Mouse (Mus musculus): Measurements from ENCODE around the gene Usp9x. TPM values are rescaled to one million over a fixed set of nuclear protein-coding genes. Genes with fewer than 3 reads are reported as not detected.
A peak's percentile ranks its signal among the peaks of the same experiment; 100 is the strongest.

Usp9x gene
- polyA plus RNA-seq, 1 experiment from 2014 or later = 41.6 TPM

DNA sequence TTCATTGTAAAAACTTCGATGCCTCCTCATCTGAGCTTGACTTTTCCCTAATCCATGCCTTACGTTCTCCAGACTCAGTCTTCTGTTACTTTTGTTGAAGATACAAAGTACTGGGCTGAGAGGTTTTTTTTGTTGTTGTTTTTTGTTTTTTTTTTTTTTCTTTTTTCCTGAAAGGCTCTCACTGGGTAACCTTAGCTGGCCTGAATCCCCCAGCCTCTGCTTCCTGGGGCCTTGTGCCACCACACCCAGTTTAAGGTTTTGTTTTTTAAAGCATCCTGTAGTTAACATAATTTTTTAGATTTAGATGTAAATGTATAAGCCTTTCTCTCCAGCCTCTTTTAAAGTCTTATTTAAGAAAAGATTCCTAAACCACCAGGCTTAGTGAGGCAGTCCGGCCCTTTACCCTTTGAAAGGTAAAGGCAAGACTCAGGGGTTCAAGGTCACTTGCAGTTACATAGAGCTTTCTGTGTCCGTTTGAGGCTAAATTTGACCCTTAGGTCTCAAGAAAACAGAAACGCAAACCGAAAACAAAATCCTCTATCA is 24.3 kb upstream of the Usp9x start:
- 32% methylated on average over 6 of the region's 6 CpGs for WGBS
- H3K36me3 ChIP-seq (replicated peaks) = no peaks in the 10 kb centered on the region
- no peak overlapping the region for H3K27ac ChIP-seq

GRCm38 (mm10) chrX:13047631-13048345 is 23.5 kb upstream of the Usp9x start:
- WGBS = 16% methylated on average over 14 of the region's 14 CpGs
- Histone ChIP-seq H3K4me2 (peak overlapping the region; percentile 40), H3K9me3 (no peaks in the 10 kb centered on the region), H3K9ac (no peak overlapping the region), H3K27me3 (replicated peaks) (no peaks in the 10 kb centered on the region), H3K4me3 (0 out of 2 replicates have a peak overlapping the region, but pooled peaks have one; percentile 9), H3K4me1 (peaks cover 5% of the 10 kb centered on the region; the same call in 1 of the 2 replicates), H3K27ac (peak overlapping the region; percentile 74), H3K36me3 (replicated peaks) (no peaks in the 10 kb centered on the region)
- peak; percentile 69 for ATAC-seq (replicated peaks)

More for the DNA sequence above, 24.3 kb upstream of the Usp9x start:
- Histone ChIP-seq H3K9me3 (no peaks in the 10 kb centered on the region), H3K9ac (no peak overlapping the region), H3K4me1 (peaks cover 5% of the 10 kb centered on the region; the same call in 1 of the 2 replicates), H3K27me3 (replicated peaks) (no peaks in the 10 kb centered on the region), H3K4me3 (no peak overlapping the region), H3K4me2 (no peak overlapping the region)
- ATAC-seq (replicated peaks) = no peak

- Histone ChIP-seq H3K4me3 (no peak overlapping the region), H3K4me2 (no peak overlapping the region), H3K9ac (no peak overlapping the region), H3K36me3 (replicated peaks) (no peaks in the 10 kb centered on the region), H3K9me3 (no peaks in the 10 kb centered on the region), H3K4me1 (no peaks in the 10 kb centered on the region), H3K27me3 (replicated peaks) (no peaks in the 10 kb centered on the region), H3K27ac (no peak overlapping the region)
- no peak for ATAC-seq (replicated peaks)
- WGBS = 77% methylated on average over 1 of the region's 1 CpGs
Observed at GRCm38 (mm10) chrX:13054612-13055011, 16.7 kb upstream of the Usp9x start.

GRCm38 (mm10) chrX:13061961-13062360 is 9.3 kb upstream of the Usp9x start:
- no peaks in the 10 kb centered on the region for H3K9me3 ChIP-seq
- no peak for ATAC-seq (replicated peaks)
- H3K4me3 ChIP-seq = no peak overlapping the region
- H3K4me1 ChIP-seq = no peaks in the 10 kb centered on the region
- no peak overlapping the region for H3K4me2 ChIP-seq
- no peaks in the 10 kb centered on the region for H3K27me3 ChIP-seq (replicated peaks)
- no peak overlapping the region for H3K9ac ChIP-seq
- 71% methylated on average over 3 of the region's 3 CpGs for WGBS
- no peak overlapping the region for H3K27ac ChIP-seq
- H3K36me3 ChIP-seq (replicated peaks) = no peaks in the 10 kb centered on the region

DNA sequence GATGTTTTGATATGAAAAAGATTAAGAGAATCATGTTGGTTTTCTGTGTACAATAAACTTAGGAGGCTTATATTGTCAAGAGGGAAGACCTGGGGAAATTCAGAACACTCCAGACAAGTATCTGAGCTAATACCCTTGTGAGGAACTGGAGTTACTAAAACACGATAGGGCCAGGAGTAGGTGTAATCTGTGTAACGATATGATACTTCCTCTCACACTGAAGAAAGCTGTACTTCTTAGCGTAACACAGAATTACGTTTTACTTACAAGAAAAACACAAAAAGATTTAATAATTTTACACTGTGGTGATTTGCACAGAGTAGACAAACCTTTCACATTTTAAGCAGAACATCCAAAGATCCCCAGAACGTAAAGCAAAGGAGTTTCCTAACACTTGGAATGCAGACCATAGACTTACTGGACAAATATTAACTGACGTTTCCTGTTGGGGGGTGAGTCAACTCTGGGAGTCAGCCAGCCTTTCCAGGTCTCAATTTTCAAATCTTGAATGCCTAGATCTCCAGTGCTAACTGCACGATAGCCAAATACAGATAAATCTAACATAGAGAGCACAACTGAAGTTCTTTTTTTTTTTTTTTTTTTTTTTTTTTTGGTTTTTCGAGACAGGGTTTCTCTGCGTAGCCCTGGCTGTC is 6.9 kb upstream of the Usp9x start:
- ATAC-seq (replicated peaks) = no peak
- WGBS = 91% methylated on average over 7 of the region's 9 CpGs
- Histone ChIP-seq H3K4me2 (no peak overlapping the region), H3K36me3 (replicated peaks) (no peaks in the 10 kb centered on the region), H3K4me1 (no peaks in the 10 kb centered on the region), H3K4me3 (no peak overlapping the region), H3K27ac (no peak overlapping the region), H3K27me3 (replicated peaks) (no peaks in the 10 kb centered on the region), H3K9me3 (no peaks in the 10 kb centered on the region), H3K9ac (no peak overlapping the region)

DNA sequence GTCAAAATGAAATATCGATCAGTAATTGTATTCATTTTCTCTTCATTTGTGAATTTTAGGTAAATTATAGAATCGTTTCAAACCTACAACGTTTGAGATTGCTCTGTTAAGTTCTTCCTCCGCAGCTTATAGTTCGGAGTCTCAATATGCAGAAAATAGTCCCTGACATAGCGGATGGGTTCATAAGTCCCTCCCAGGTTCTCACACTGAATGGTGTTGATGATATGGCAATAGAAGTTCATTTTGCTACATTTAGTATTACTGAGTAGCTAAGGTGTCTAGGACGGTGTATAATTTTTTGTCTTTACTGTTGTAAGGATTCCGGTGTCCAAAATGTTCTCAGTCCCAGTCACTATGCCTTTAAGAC is 1.1 kb upstream of the Usp9x start:
- WGBS = 30% methylated on average over 8 of the region's 8 CpGs
- peak overlapping the region; percentile 47 for H3K4me2 ChIP-seq
- H3K27me3 ChIP-seq (replicated peaks) = no peaks in the 10 kb centered on the region
- ATAC-seq (replicated peaks) = no peak
- H3K4me1 ChIP-seq = peaks cover 3% of the 10 kb centered on the region
- no peaks in the 10 kb centered on the region for H3K36me3 ChIP-seq (replicated peaks)
- no peaks in the 10 kb centered on the region for H3K9me3 ChIP-seq
- H3K4me3 ChIP-seq = peak overlapping the region; percentile 67
- peak overlapping the region; percentile 45 for H3K9ac ChIP-seq
- peak overlapping the region; percentile 96 for H3K27ac ChIP-seq

DNA sequence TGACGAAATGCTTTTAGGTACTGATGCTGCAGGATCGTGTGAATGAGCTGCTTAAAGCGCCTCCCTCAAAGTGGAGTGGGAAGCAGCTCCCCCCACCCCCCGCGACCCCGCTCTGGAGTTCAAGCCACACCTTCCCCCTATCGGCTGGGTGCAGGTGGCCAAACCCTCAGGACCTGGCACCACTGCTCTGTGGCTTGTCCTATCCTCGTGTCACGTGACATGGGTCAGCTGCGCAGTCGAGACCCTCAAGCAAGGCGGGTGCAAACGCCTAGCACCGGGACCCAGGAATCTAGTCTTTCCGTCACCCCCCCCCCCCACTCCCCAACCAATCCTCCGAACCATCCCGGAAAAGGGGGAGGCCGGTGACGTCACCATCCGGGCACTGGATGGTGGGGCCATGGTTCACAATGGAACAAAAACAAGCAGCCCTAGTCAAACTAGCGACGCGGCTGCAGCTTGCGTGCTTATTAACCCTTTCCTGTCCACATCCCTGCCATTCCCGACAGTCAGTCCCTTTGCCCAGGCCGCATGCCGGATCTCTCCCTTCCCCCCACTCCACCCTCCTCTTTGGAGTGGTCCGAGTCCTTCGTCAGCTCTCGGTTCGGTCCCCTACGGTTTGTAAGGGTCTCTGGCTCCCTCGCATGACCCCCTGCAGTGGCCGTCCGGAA is 591 bp upstream of the Usp9x start:
- H3K9me3 ChIP-seq = no peaks in the 10 kb centered on the region
- peak overlapping the region; percentile 47 for H3K4me2 ChIP-seq
- H3K36me3 ChIP-seq (replicated peaks) = no peaks in the 10 kb centered on the region
- WGBS = 22% methylated on average over 35 of the region's 35 CpGs
- H3K9ac ChIP-seq = peak overlapping the region; percentile 45
- peak overlapping the region; percentile 96 for H3K27ac ChIP-seq
- H3K4me3 ChIP-seq = peak overlapping the region; percentile 67
- ATAC-seq (replicated peaks) = peak; percentile 94
- no peaks in the 10 kb centered on the region for H3K27me3 ChIP-seq (replicated peaks)
- H3K4me1 ChIP-seq = peaks cover 3% of the 10 kb centered on the region

GRCm38 (mm10) chrX:13071776-13072460 is 620 bp downstream of the Usp9x start:
- peak overlapping the region; percentile 47 for H3K4me2 ChIP-seq
- no peaks in the 10 kb centered on the region for H3K27me3 ChIP-seq (replicated peaks)
- peak overlapping the region; percentile 67 for H3K4me3 ChIP-seq
- no peaks in the 10 kb centered on the region for H3K9me3 ChIP-seq
- peak; percentile 32 for ATAC-seq (replicated peaks)
- H3K27ac ChIP-seq = peak overlapping the region; percentile 96
- H3K9ac ChIP-seq = peak overlapping the region; percentile 79
- H3K36me3 ChIP-seq (replicated peaks) = no peaks in the 10 kb centered on the region
- 26% methylated on average over 65 of the region's 67 CpGs for WGBS
- peaks cover 3% of the 10 kb centered on the region for H3K4me1 ChIP-seq

DNA sequence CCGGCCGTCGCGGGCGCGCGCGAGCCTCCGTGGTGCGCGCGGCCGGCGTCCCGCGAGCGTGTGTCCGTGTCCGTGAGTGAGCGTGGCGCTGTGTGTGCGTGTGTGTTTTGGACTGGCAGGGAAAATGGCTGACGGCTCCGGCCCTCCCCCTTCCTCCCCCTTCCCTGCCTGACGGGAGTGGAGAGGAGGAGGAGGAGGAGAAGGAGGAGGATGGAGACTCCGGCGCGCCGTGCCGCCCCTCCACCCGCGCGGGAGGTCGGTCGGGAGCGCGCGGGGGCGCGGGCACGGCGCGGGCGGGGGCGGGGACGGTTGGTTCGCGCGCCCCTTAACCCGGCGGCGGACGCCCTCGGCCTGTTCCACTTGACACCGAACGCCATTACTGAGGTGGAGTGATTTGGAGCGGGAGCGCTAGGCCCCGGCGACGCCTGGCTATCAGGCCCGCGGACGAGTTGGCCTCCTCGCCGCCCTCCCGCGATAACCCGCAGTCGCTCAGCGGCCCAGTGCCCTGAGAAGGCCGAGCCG is 1.2 kb downstream of the Usp9x start:
- Histone ChIP-seq H3K9ac (peak overlapping the region; percentile 79), H3K4me3 (peak overlapping the region; percentile 67), H3K36me3 (replicated peaks) (no peaks in the 10 kb centered on the region), H3K27me3 (replicated peaks) (no peaks in the 10 kb centered on the region), H3K4me1 (peaks cover 3% of the 10 kb centered on the region), H3K4me2 (peak overlapping the region; percentile 47), H3K9me3 (no peaks in the 10 kb centered on the region), H3K27ac (peak overlapping the region; percentile 96)
- ATAC-seq (replicated peaks) = peak; percentile 18; the same call in 1 of the 2 replicates
- WGBS = 29% methylated on average over 55 of the region's 73 CpGs

- ATAC-seq (replicated peaks) = no peak
- no peak overlapping the region for H3K9ac ChIP-seq
- H3K27ac ChIP-seq = no peak overlapping the region
- no peaks in the 10 kb centered on the region for H3K4me1 ChIP-seq
- WGBS = 66% methylated on average over 1 of the region's 1 CpGs
- H3K27me3 ChIP-seq (replicated peaks) = no peaks in the 10 kb centered on the region
- H3K9me3 ChIP-seq = no peaks in the 10 kb centered on the region
- H3K36me3 ChIP-seq (replicated peaks) = no peaks in the 10 kb centered on the region
- H3K4me2 ChIP-seq = no peak overlapping the region
- no peak overlapping the region for H3K4me3 ChIP-seq
Observed at GRCm38 (mm10) chrX:13085621-13086020, 14.3 kb downstream of the Usp9x start.

GRCm38 (mm10) chrX:13096985-13097384 is 25.7 kb downstream of the Usp9x start:
- Histone ChIP-seq H3K4me2 (no peak overlapping the region), H3K27me3 (replicated peaks) (no peaks in the 10 kb centered on the region), H3K9me3 (no peaks in the 10 kb centered on the region), H3K9ac (no peak overlapping the region), H3K27ac (no peak overlapping the region), H3K4me1 (no peaks in the 10 kb centered on the region; the same call in 1 of the 2 replicates), H3K4me3 (no peak overlapping the region), H3K36me3 (replicated peaks) (no peaks in the 10 kb centered on the region)
- no peak for ATAC-seq (replicated peaks)
- 78% methylated on average over 1 of the region's 1 CpGs for WGBS

All from midbrain, embryonic 15.5 days (tissue).